Mouse (Mus musculus) hindbrain, embryonic 16.5 days (tissue): Measurements from ENCODE around the gene Nosip. TPM values are rescaled to one million over a fixed set of nuclear protein-coding genes. Genes with fewer than 3 reads are reported as not detected.
A peak's percentile ranks its signal among the peaks of the same experiment; 100 is the strongest.
"Not testable (repeated sequence)": the region's sequence is repeated elsewhere in the genome, so short reads cannot be mapped to it uniquely, and the experiment has no call there.

ENCODE experiments used
- ATAC-seq: fragments of 200-750 bp; cut with Nextera tagmentation; 2 replicates; pipeline ENCODE4 v1.8.0; 2017; ENCODE audit warnings: moderate TSS enrichment, moderate library complexity
- H3K27ac ChIP-seq: fragments of 300-500 bp; sonication (generic); 2 replicates; pipeline ENCODE4 v1.5.1; 2014; ENCODE audit warnings: low read depth, mild to moderate bottlenecking, control low read depth, low read length, moderate library complexity
- H3K27me3 ChIP-seq: fragments of 300-500 bp; sonication (generic); replicated peaks from 2 replicates; pipeline ENCODE4 v1.6.1; 2014; ENCODE audit warnings: low read length; ENCODE audit not compliant: control insufficient read depth, insufficient read depth
- H3K36me3 ChIP-seq: fragments of 300-500 bp; sonication (generic); 2 replicates; pipeline ENCODE4 v1.6.1; 2014; ENCODE audit warnings: mild to moderate bottlenecking, low read length, moderate library complexity, mixed read lengths; ENCODE audit not compliant: control insufficient read depth, insufficient read depth
- H3K4me1 ChIP-seq: fragments of 300-500 bp; sonication (generic); 2 replicates; pipeline ENCODE4 v1.6.1; 2014; ENCODE audit warnings: low read depth, low read length; ENCODE audit not compliant: control insufficient read depth, insufficient read depth
- H3K4me2 ChIP-seq: fragments of 300-500 bp; sonication (generic); 2 replicates; pipeline ENCODE4 v1.6.1; 2014; ENCODE audit warnings: mild to moderate bottlenecking, low read length, control low read depth, moderate library complexity
- H3K4me3 ChIP-seq: fragments of 300-500 bp; sonication (generic); 2 replicates; pipeline ENCODE4 v1.5.1; 2014; ENCODE audit warnings: mild to moderate bottlenecking, low read length, control low read depth, moderate library complexity
- H3K9ac ChIP-seq: fragments of 300-500 bp; sonication (generic); 2 replicates; pipeline ENCODE4 v1.6.1; 2014; ENCODE audit warnings: low read depth, mild to moderate bottlenecking, control low read depth, low read length, moderate library complexity
- H3K9me3 ChIP-seq: fragments of 300-500 bp; sonication (generic); 2 replicates; pipeline ENCODE4 v1.6.1; 2014; ENCODE audit warnings: mild to moderate bottlenecking, low read length, moderate library complexity; ENCODE audit not compliant: control insufficient read depth
- WGBS: fragments of 180-500 bp; shearing (Covaris S2); extraction: QIAGEN DNeasy Blood & Tissue Kit; methylation state at CpG from one replicate; pipeline ENCODE4 v1.1.7; 2014; 5-methylcytosine and 5-hydroxymethylcytosine counted together
- polyA plus RNA-seq: library from polyadenylated mRNA; unstranded; fragments of >200 nt; fragmentation: Nextera tagmentation; extraction: Ambion mirVana; gene quantifications from 2 replicates; pipeline ENCODE4 v1.2.1, GENCODE M21; 2015

Gene Nosip
- polyA plus RNA-seq, 1 experiment from 2014 or later: 69.0 TPM

GRCm38 (mm10) chr7:45110089-45110488 lies 47.9 kb downstream of the Nosip start:
- not testable (repeated sequence) for H3K27me3 ChIP-seq, H3K4me1 ChIP-seq, H3K36me3 ChIP-seq, H3K4me3 ChIP-seq, ATAC-seq, H3K27ac ChIP-seq, H3K9me3 ChIP-seq, H3K9ac ChIP-seq, H3K4me2 ChIP-seq
- 90% methylated on average over 4 of the region's 4 CpGs for WGBS

DNA sequence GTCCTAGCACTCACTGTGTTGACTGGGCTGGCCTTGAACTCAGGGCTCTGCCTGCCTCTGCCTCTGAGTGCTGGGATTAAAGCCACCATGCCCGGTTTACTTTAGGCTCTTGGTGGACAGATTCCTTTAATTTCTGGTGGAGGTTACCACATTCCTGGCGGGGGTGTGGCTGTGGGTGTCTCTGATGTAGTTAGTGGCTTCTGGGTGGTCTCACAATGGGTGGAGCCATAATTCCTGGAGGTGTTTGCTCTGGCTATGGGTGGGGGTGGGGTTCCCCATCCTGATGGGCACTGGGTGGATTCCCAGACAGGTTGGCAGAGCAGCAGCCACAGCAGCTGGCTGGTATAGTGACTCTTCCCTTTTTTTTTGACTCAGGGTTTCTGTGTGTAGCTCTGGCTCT lies 49.7 kb downstream of the Nosip start:
- WGBS: 72% methylated on average over 2 of the region's 2 CpGs
- Histone ChIP-seq H3K27ac (no peak overlapping the region), H3K36me3 (no peaks in the 10 kb centered on the region), H3K4me2 (no peak overlapping the region), H3K9me3 (no peaks in the 10 kb centered on the region), H3K4me1 (no peaks in the 10 kb centered on the region), H3K4me3 (no peak overlapping the region), H3K27me3 (no peaks in the 10 kb centered on the region), H3K9ac (no peak overlapping the region)
- no peak for ATAC-seq

DNA sequence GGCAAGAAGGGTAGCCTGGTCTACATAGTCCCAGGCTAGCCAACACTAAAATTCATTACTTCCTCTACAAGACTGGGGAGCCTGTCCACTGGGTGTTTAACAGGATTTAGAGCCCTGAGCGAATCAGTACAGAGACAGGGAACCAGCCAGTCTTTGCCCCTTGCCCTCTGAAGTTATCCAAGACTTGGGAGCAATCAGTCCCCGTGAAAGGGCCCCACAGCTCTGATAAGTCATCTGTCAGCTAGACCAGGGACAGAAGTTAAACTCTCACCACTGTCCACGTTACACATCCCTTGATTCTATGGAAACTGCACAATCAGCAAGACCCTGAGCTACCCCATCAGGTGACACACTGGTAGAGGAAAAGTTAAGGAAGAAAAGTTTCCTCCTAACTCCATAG lies 50.3 kb downstream of the Nosip start:
- ATAC-seq: no peak
- Histone ChIP-seq H3K36me3 (no peaks in the 10 kb centered on the region), H3K27ac (no peak overlapping the region), H3K27me3 (no peaks in the 10 kb centered on the region), H3K4me2 (no peak overlapping the region), H3K9me3 (no peaks in the 10 kb centered on the region), H3K4me3 (no peak overlapping the region), H3K4me1 (no peaks in the 10 kb centered on the region), H3K9ac (no peak overlapping the region)
- 75% methylated on average over 3 of the region's 3 CpGs for WGBS

GRCm38 (mm10) chr7:45113476-45113875 lies 51.2 kb downstream of the Nosip start:
- 82% methylated on average over 2 of the region's 2 CpGs for WGBS
- Histone ChIP-seq H3K27me3 (no peaks in the 10 kb centered on the region), H3K9me3 (no peaks in the 10 kb centered on the region), H3K9ac (no peak overlapping the region), H3K4me2 (no peak overlapping the region), H3K4me1 (no peaks in the 10 kb centered on the region), H3K4me3 (no peak overlapping the region), H3K27ac (no peak overlapping the region), H3K36me3 (0 out of 2 replicates have a peak, but pooled peaks cover 2% of the 10 kb centered on the region)
- ATAC-seq: no peak

DNA sequence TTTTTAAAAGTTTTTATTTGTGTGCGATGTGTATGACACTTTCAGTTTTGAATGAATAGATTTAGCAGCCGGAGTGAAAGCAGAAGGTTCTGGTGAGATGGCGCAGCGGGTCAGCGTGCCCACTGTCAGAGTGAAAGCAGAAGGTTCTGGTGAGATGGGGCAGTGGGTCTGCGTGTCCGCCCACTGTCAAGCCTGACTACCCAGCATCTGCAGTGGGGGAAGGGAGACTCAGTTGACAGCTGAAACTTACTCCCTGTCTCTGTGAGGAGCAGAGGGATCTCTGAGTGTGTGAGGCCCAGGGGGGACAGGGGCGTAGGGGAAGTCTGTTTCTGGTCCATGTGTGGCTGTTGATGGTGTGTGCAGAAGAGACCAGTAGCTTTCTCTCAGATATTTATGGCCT lies 55.3 kb downstream of the Nosip start:
- ATAC-seq: no peak
- Histone ChIP-seq H3K9me3 (no peaks in the 10 kb centered on the region), H3K27me3 (no peaks in the 10 kb centered on the region), H3K4me3 (no peak overlapping the region), H3K36me3 (peaks cover 30% of the 10 kb centered on the region), H3K9ac (no peak overlapping the region), H3K27ac (no peak overlapping the region), H3K4me2 (no peak overlapping the region), H3K4me1 (peaks cover 4% of the 10 kb centered on the region)
- WGBS: 73% methylated on average over 8 of the region's 8 CpGs

DNA sequence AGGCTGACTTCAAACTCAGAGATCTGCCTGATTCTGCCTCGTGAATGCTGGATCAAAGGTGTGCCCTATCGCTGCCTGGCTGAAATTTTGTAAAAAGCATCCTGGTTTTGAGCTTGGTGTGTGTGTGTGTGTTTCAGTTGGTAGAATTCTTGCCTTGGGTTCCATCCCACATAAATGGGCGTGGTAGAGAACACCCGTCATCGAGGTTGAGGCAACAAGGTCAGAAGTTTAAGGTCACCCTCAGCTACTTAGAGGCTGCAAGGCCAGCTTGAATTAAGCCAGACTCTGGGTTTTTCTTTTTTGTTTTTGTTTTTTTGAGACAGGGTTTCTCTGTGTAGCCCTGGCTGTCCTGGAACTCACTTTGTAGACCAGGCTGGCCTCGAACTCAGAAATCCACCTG lies 56.1 kb downstream of the Nosip start:
- Histone ChIP-seq H3K36me3 (peaks cover 36% of the 10 kb centered on the region), H3K9ac (no peak overlapping the region), H3K27me3 (no peaks in the 10 kb centered on the region), H3K4me2 (no peak overlapping the region), H3K4me1 (peaks cover 11% of the 10 kb centered on the region), H3K4me3 (no peak overlapping the region), H3K9me3 (no peaks in the 10 kb centered on the region), H3K27ac (no peak overlapping the region)
- WGBS: 90% methylated on average over 6 of the region's 6 CpGs
- ATAC-seq: no peak

- ATAC-seq: no peak
- Histone ChIP-seq H3K27ac (peak overlapping the region; percentile 23; the same call in 1 of the 2 replicates), H3K36me3 (peaks cover 37% of the 10 kb centered on the region)
These were observed 57.8 kb downstream of the Nosip start for GRCm38 (mm10) chr7:45119780-45120709.

DNA sequence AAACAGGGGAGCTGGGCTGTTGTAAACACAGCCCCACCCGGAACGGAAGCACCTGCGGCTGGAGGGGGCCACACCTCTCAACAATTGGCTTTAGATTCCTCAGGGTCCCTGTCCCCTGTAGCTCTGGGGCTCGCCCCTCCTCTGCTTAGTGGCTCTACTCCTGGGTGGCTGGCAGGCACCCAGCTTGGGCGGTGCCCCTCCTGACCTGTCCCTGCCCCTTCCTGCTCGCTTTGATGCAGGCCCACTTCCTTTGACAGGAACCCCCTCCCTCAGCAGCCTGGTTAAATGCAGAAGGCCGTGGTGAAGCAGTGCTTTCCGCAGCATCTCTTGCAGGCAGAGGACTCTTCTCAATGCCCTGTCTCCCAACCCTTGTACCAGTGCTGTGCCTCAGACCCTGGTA lies 59.2 kb downstream of the Nosip start:
- no peak for ATAC-seq
- WGBS: 65% methylated on average over 8 of the region's 8 CpGs
- Histone ChIP-seq H3K27ac (no peak overlapping the region), H3K4me1 (peaks cover 18% of the 10 kb centered on the region), H3K9ac (no peak overlapping the region), H3K4me2 (no peak overlapping the region), H3K4me3 (no peak overlapping the region), H3K36me3 (peaks cover 50% of the 10 kb centered on the region), H3K27me3 (no peaks in the 10 kb centered on the region), H3K9me3 (no peaks in the 10 kb centered on the region)

More at GRCm38 (mm10) chr7:45119780-45120709, 57.8 kb downstream of the Nosip start:
- Histone ChIP-seq H3K9me3 (no peaks in the 10 kb centered on the region), H3K4me2 (no peak overlapping the region), H3K4me3 (no peak overlapping the region), H3K4me1 (peaks cover 14% of the 10 kb centered on the region), H3K27me3 (no peaks in the 10 kb centered on the region), H3K9ac (no peak overlapping the region)
- 86% methylated on average over 5 of the region's 5 CpGs for WGBS

GRCm38 (mm10) chr7:45121966-45122365 lies 59.7 kb downstream of the Nosip start:
- Histone ChIP-seq H3K27me3 (no peaks in the 10 kb centered on the region), H3K4me1 (peaks cover 23% of the 10 kb centered on the region), H3K9me3 (no peaks in the 10 kb centered on the region), H3K36me3 (peaks cover 54% of the 10 kb centered on the region), H3K4me2 (no peak overlapping the region), H3K9ac (no peak overlapping the region), H3K27ac (no peak overlapping the region), H3K4me3 (no peak overlapping the region)
- no peak for ATAC-seq
